Mouse (Mus musculus) forebrain, embryonic 14.5 days (tissue): Measurements from ENCODE around the gene Vcl. TPM values are rescaled to one million over a fixed set of nuclear protein-coding genes. Genes with fewer than 3 reads are reported as not detected.

Source experiments
- ATAC-seq: fragments of 200-750 bp; cut with Nextera tagmentation; 2 replicates; pipeline ENCODE4 v1.8.0; 2017; ENCODE audit warnings: mild to moderate bottlenecking, moderate library complexity
- DNase-seq: peaks from one replicate; pipeline ENCODE4 v3.0.0-alpha.2; 2015; ENCODE audit warnings: low spot score
- H3K27ac ChIP-seq: fragments of 300-500 bp; sonication (generic); 2 replicates; pipeline ENCODE4 v1.5.1; 2014; ENCODE audit warnings: low read depth, mild to moderate bottlenecking, control low read depth, low read length, moderate library complexity
- H3K27me3 ChIP-seq: fragments of 300-500 bp; sonication (generic); replicated peaks from 2 replicates; pipeline ENCODE4 v1.6.1; 2014; ENCODE audit warnings: low read length, control low read depth, mixed read lengths; ENCODE audit not compliant: control insufficient read depth, insufficient read depth
- H3K36me3 ChIP-seq: fragments of 300-500 bp; sonication (generic); 2 replicates; pipeline ENCODE4 v1.6.1; 2014; ENCODE audit warnings: low read length, control low read depth; ENCODE audit not compliant: control insufficient read depth, insufficient read depth
- H3K4me1 ChIP-seq: fragments of 300-500 bp; sonication (generic); 2 replicates; pipeline ENCODE4 v1.6.1; 2014; ENCODE audit warnings: antibody characterized with exemption, low read length, control low read depth; ENCODE audit not compliant: control insufficient read depth, insufficient read depth
- H3K4me2 ChIP-seq: fragments of 300-500 bp; sonication (generic); 2 replicates; pipeline ENCODE4 v1.6.1; 2014; ENCODE audit warnings: mild to moderate bottlenecking, control low read depth, low read length
- H3K4me3 ChIP-seq: fragments of 300-500 bp; sonication (generic); 2 replicates; pipeline ENCODE4 v1.5.1; 2014; ENCODE audit warnings: low read depth, low read length, control low read depth
- H3K9ac ChIP-seq: fragments of 300-500 bp; sonication (generic); 2 replicates; pipeline ENCODE4 v1.6.1; 2014; ENCODE audit warnings: mild to moderate bottlenecking, low read length, control low read depth, moderate library complexity
- H3K9me3 ChIP-seq: fragments of 300-500 bp; sonication (generic); replicated peaks from 2 replicates; pipeline ENCODE4 v1.6.1; 2016; ENCODE audit warnings: low read length, control low read depth, mixed read lengths; ENCODE audit not compliant: control insufficient read depth
- WGBS: fragments of 180-500 bp; shearing (Covaris S2); extraction: QIAGEN DNeasy Blood & Tissue Kit; methylation state at CpG from one replicate; pipeline ENCODE4 v1.1.7; 2014; 5-methylcytosine and 5-hydroxymethylcytosine counted together
- polyA plus RNA-seq: library from polyadenylated mRNA; unstranded; fragments of >200 nt; fragmentation: Nextera tagmentation; extraction: Ambion mirVana; gene quantifications from 2 replicates; pipeline ENCODE4 v1.2.1, GENCODE M21; 2014

The Vcl gene
- polyA plus RNA-seq, 1 experiment from 2014 or later, result 8.4 TPM

DNA sequence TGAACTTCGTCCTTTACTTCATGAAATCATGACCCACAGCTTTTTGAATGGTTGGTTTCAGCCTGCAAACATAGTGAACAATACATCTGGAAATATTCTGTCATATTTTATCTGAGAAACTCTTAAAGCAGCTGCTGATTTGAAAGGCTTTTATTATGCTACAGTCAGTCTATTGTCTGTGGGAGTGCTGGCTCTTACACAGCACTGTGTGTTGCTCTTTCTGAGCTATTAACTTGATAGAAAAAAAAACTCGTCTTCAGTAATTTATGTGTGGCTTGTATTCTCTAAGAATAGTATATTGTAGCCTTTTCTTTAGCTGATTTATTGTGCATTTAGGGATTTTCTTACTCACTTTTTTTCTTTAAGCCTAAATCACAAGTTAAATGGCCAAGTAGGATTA lies 35.1 kb downstream of the Vcl start:
- Histone ChIP-seq H3K4me3 (no peak overlapping the region), H3K9me3 (no peaks in the 10 kb centered on the region), H3K27ac (no peak overlapping the region), H3K9ac (no peak overlapping the region), H3K36me3 (no peaks in the 10 kb centered on the region), H3K4me2 (no peak overlapping the region), H3K27me3 (no peaks in the 10 kb centered on the region), H3K4me1 (peaks cover 16% of the 10 kb centered on the region)
- ATAC-seq (no peak), DNase-seq (no peak)
- WGBS, result 35% methylated on average over 2 of the region's 2 CpGs

DNA sequence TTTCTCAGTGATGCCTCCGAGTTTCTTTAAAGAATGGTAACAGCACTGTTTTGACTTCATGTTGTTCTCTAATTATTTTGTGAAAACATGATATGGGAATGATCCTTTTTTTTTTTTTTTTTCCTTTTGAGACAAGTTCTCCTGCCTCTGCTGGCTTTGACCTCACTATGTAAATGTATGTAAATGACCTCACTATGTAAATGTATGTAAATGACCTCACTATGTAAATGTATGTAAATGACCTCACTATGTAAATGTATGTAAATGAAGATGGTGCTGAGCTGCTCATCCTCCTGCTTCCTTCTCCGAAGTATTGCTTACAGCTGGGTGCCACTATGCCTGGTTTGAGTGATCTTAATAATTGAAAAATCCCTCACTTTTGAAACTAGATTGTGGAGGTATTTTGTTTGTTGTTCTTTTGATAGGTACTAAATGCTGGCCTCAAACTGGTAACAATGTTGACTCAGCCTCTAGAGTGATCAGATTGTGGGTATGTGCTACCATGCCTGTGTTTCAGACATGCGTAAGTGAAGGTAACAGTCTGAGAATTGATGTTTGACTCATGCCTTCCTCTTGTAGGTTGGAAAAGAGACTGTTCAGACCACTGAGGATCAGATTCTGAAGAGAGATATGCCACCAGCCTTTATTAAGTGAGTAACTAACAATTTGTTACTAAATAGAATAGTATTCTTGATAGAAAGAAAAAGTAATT lies 37.9 kb downstream of the Vcl start:
- no peak overlapping the region for H3K4me2 ChIP-seq
- ATAC-seq (peak; percentile 90), DNase-seq (peak; percentile 63)
- H3K4me3 ChIP-seq, result no peak overlapping the region
- WGBS, result 32% methylated on average over 3 of the region's 3 CpGs
- H3K27me3 ChIP-seq, result no peaks in the 10 kb centered on the region
- no peak overlapping the region for H3K27ac ChIP-seq
- H3K36me3 ChIP-seq, result no peaks in the 10 kb centered on the region
- H3K9ac ChIP-seq, result no peak overlapping the region
- no peaks in the 10 kb centered on the region for H3K9me3 ChIP-seq
- H3K4me1 ChIP-seq, result peaks cover 26% of the 10 kb centered on the region

DNA sequence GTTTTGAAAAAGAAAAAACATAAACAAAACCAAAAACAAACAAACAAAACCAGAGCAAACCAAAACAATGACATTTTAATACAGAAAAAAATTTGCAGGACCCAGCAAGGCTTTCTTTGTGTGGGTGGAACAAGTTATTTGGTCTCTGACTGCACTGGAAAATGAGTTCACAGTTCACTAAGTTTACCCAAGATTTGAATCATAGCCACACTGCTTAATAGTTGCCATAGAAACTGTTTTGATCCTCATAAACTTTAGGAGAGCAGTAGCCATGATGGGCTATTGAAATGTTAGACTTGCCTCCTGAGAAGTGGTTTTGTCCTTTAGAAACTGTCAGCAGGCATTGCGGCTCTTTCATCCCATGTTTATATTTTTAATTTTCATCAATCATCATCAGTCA lies 39.9 kb downstream of the Vcl start:
- 30% methylated on average over 1 of the region's 1 CpGs for WGBS
- Histone ChIP-seq H3K27ac (no peak overlapping the region), H3K9ac (no peak overlapping the region; the same call in 1 of the 2 replicates), H3K4me3 (no peak overlapping the region), H3K36me3 (no peaks in the 10 kb centered on the region), H3K9me3 (no peaks in the 10 kb centered on the region), H3K4me2 (no peak overlapping the region), H3K4me1 (peaks cover 24% of the 10 kb centered on the region), H3K27me3 (no peaks in the 10 kb centered on the region)
- peak; percentile 46 for DNase-seq
- ATAC-seq, result no peak

DNA sequence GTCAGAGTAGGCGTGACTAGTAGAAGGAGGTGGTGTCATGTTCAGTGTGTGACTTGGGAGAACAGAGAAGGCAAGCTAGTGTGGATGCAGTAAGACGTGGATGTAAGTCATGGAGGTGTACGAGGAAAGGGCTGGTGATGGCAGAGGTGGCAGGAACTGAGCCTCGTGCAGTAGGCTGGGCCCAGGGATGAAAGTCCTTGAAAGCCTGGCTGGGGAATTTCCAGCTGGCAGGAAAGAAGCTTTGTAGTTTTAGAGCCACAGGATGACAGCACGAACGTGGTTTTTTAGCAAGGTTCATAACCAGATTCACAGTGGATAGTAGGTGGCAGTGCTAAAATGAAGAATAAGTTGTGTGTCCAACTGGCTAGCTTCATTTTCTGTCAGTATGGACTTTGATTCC lies 41.2 kb downstream of the Vcl start:
- Histone ChIP-seq H3K4me2 (no peak overlapping the region), H3K4me1 (peaks cover 22% of the 10 kb centered on the region), H3K27me3 (no peaks in the 10 kb centered on the region), H3K9me3 (no peaks in the 10 kb centered on the region), H3K36me3 (no peaks in the 10 kb centered on the region), H3K4me3 (no peak overlapping the region), H3K27ac (peak overlapping the region; percentile 15; the same call in 1 of the 2 replicates), H3K9ac (no peak overlapping the region)
- no peak for ATAC-seq
- peak; percentile 63 for DNase-seq
- 31% methylated on average over 6 of the region's 6 CpGs for WGBS

DNA sequence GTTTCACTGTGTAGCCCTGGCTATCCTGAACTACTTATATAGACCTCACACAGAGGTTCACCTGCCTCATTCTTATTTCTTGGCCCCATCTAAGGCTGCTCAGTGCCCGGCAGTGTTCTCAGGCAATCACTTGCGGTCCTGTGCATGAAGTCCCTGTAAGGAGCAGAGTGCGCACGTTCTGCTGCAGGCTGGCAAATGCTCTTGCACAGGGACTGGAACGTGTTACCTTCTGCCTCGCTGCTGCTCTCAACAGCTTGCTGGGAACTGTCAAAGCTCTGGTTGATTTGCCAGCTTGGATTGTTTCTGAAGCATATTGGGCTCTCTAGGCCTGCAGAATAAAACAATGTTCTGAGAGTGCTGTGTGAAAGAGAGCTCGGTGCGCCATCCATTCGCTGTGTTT lies 41.7 kb downstream of the Vcl start:
- ATAC-seq (peak; percentile 88), DNase-seq (peak; percentile 93)
- no peak overlapping the region for H3K9ac ChIP-seq
- peaks cover 22% of the 10 kb centered on the region for H3K4me1 ChIP-seq
- peak overlapping the region; percentile 62 for H3K27ac ChIP-seq
- WGBS, result 21% methylated on average over 9 of the region's 9 CpGs
- H3K4me2 ChIP-seq, result no peak overlapping the region
- no peaks in the 10 kb centered on the region for H3K36me3 ChIP-seq
- no peaks in the 10 kb centered on the region for H3K9me3 ChIP-seq
- H3K4me3 ChIP-seq, result no peak overlapping the region
- no peaks in the 10 kb centered on the region for H3K27me3 ChIP-seq

DNA sequence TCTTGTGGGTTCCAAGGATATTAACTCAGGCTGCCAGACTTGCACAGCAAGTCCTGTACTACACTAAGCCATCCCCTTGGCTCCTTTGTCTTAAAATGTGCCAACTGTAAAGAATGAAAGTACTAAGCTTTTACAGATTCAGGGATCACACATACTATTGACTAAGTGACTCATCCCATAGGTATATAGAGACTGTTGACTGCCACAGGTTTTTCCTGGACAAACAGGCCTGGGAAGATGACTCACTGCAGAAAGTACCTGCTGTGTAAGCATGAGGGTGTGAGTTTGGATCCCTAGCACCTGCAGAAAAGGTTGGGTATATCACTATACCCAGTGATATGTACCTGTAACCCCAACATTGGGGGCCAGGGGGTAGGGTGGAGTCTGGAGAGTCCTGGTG lies 44.6 kb downstream of the Vcl start:
- Histone ChIP-seq H3K9me3 (no peaks in the 10 kb centered on the region), H3K4me1 (peaks cover 11% of the 10 kb centered on the region), H3K36me3 (no peaks in the 10 kb centered on the region), H3K9ac (no peak overlapping the region), H3K27ac (no peak overlapping the region), H3K27me3 (no peaks in the 10 kb centered on the region), H3K4me3 (no peak overlapping the region), H3K4me2 (no peak overlapping the region)
- no peak for DNase-seq
- ATAC-seq, result no peak

DNA sequence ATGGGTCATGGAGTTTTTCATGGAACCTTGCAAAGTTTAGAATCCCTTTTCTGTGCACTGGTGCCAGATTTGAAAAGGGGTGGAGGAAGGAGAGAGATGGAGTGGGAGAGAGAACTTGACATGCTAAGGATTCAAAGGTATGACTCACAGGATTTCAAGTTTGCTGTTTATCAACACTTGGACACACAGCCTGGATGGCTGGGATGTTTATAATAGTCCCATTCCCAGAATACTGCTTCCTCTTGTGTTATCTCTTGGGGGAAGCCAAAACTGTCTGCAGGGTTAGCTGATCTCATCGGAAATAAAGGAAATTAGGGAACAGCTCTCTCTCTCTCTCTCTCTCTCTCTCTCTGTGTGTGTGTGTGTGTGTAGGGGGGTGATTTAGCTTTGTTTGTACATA lies 47.5 kb downstream of the Vcl start:
- H3K27ac ChIP-seq, result no peak overlapping the region
- no peaks in the 10 kb centered on the region for H3K27me3 ChIP-seq
- no peak overlapping the region for H3K4me2 ChIP-seq
- no peak for DNase-seq
- no peaks in the 10 kb centered on the region for H3K36me3 ChIP-seq
- 71% methylated on average over 1 of the region's 1 CpGs for WGBS
- no peak for ATAC-seq
- no peaks in the 10 kb centered on the region for H3K4me1 ChIP-seq
- H3K4me3 ChIP-seq, result no peak overlapping the region
- H3K9ac ChIP-seq, result no peak overlapping the region
- H3K9me3 ChIP-seq, result no peaks in the 10 kb centered on the region

DNA sequence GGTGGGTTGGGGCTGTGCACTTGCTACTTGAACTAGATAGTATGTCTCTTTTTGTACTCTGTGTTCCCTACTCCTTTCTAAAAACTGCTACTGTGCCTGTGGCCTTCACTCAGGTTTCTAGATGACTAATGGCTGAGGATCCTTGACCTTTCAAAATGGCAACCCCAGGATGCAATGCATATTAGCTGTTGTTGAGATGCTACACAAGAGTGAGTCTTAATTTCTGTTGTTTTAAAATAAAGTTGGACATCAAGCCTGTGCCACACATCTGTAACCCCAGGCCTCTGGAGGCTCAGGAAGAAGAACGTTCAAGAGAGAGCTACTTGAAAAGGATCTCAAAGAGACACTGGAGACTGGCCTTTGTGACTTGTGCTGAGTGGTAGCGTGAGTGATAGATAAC lies 48.5 kb downstream of the Vcl start:
- Histone ChIP-seq H3K27ac (no peak overlapping the region), H3K4me3 (no peak overlapping the region), H3K27me3 (no peaks in the 10 kb centered on the region), H3K9ac (no peak overlapping the region), H3K4me1 (no peaks in the 10 kb centered on the region), H3K36me3 (no peaks in the 10 kb centered on the region), H3K9me3 (no peaks in the 10 kb centered on the region), H3K4me2 (no peak overlapping the region)
- ATAC-seq, result no peak
- 80% methylated on average over 2 of the region's 2 CpGs for WGBS
- DNase-seq, result no peak

DNA sequence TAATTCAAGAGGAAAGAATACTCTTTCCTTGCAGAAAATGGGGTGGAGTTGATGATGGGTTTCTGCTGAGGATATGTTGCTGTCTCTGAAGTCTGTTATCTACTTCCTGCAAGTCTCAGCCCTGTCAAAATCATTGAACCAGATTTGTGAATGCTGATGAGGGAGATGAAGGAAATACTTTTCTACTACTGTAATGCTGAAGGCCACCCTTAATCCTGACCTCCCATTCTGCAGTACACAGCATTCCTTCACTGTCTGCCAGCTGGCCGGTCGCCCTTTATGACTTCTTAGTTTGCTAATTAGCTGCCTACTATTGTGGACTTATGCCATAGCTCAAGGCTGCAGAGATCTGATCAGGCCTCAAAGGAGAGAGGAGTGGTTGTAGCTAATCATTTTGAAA lies 54.6 kb downstream of the Vcl start:
- H3K9ac ChIP-seq, result no peak overlapping the region
- peak; percentile 83 for DNase-seq

More for the DNA sequence above, 54.6 kb downstream of the Vcl start:
- Histone ChIP-seq H3K4me3 (no peak overlapping the region), H3K4me2 (no peak overlapping the region), H3K27ac (no peak overlapping the region), H3K36me3 (no peaks in the 10 kb centered on the region), H3K27me3 (no peaks in the 10 kb centered on the region), H3K9me3 (no peaks in the 10 kb centered on the region), H3K4me1 (no peaks in the 10 kb centered on the region)
- whole genome bisulfite sequencing, result 19% methylated on average over 2 of the region's 2 CpGs
- peak; percentile 63 for ATAC-seq
